Mouse (Mus musculus) embryonic stem cell, embryonic (primary cell): Measurements from ENCODE around the gene Cyp2d40.
"Not testable (repeated sequence)": the region's sequence is repeated elsewhere in the genome, so short reads cannot be mapped to it uniquely, and the experiment has no call there.

Source experiments
- CTCF ChIA-PET, 4 experiments: fragments of 300-600 bp in 2 of 4; fragments of 350-600 bp in 2 of 4; sonication (Branson Sonifier 250); formaldehyde crosslinking; loops; one replicate each; lab custom pipeline; 2022; ENCODE audit warnings: inconsistent platforms in 2 of 4; lab: Charles Lee
- POLR2A ChIA-PET, 4 experiments: fragments of 300-600 bp in 2 of 4; fragments of 350-600 bp in 2 of 4; sonication (Branson Sonifier 250); formaldehyde crosslinking; loops; one replicate each; lab custom pipeline; 2022; ENCODE audit warnings: antibody characterized with exemption in 4 of 4, inconsistent platforms in 1 of 4; lab: Charles Lee

Cyp2d40 gene

DNA sequence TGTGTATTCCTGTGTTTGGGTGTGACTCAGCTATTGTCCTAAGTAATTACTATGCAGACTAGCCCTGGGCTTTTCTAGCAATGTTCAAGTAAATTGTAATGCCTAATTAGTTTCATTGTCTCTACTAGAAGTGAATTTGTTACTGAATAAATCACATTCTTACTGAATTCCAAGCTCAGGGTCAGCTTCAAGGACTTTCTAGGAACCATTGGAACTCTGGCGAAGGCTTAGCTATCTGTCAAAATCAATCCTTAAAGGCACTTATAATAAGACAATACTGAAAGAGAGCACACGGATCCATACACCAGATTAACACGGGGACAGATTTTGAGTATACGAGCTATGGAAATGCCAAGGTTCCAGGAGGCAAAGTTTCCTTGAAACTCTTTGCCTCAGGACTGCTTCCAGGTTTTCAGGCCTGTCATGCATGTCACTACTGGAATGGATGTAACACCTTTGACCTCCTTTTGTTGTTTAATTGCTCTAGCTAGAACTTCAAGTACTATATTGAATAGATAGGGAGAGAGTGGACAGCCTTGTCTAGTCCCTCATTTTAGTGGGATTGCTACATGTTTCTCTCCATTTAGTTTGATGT lies 30.6 kb downstream of the Cyp2d40 start:
- CTCF ChIA-PET, POLR2A ChIA-PET: not testable (repeated sequence)
